Mouse (Mus musculus) heart, adult 2 months (tissue): ENCODE data around the gene Dlg5.

Experiments
- CTCF ChIP-seq: fragments of 200-600 bp; IDR thresholded peaks from 2 replicates; pipeline ENCODE4 v1.8.1; 2022; ENCODE audit warnings: antibody characterized with exemption, mild to moderate bottlenecking, moderate library complexity
- EP300 ChIP-seq: fragments of 200-500 bp; IDR thresholded peaks from 2 replicates; pipeline ENCODE4 v1.6.1; 2011; ENCODE audit warnings: low read depth, low read length, control low read depth; ENCODE audit not compliant: insufficient read depth
- POLR2A ChIP-seq: fragments of 200-500 bp; IDR thresholded peaks from 2 replicates; pipeline ENCODE4 v1.6.1; 2011; ENCODE audit warnings: mild to moderate bottlenecking, low read depth, low read length, control low read depth; ENCODE audit not compliant: insufficient read depth

DNA sequence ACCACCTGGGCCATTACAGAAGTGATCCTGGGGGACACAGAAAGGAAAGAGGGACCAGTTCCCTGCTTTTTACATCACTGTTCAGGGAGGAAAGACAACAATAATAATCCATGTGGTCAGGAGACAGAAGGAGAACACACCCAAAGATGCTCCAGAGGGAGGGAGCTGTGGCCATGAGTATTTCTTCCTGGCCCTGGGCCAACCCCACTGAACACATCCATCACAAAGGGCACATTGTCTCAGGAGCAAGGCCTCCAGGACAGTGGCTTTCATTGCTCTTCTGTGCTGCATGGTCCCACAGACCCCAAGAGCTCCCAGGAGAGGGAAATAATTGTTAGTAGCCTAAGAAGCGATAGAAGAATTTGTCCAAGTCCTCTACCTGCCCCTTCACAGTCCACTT lies 23.9 kb upstream of the Dlg5 start:
- TF ChIP-seq POLR2A, result no peak
- TF ChIP-seq CTCF, result no peak
- TF ChIP-seq EP300, result no peak
